8 mouse cellular contexts compared by ENCODE assay signal in the genomic region with DNA sequence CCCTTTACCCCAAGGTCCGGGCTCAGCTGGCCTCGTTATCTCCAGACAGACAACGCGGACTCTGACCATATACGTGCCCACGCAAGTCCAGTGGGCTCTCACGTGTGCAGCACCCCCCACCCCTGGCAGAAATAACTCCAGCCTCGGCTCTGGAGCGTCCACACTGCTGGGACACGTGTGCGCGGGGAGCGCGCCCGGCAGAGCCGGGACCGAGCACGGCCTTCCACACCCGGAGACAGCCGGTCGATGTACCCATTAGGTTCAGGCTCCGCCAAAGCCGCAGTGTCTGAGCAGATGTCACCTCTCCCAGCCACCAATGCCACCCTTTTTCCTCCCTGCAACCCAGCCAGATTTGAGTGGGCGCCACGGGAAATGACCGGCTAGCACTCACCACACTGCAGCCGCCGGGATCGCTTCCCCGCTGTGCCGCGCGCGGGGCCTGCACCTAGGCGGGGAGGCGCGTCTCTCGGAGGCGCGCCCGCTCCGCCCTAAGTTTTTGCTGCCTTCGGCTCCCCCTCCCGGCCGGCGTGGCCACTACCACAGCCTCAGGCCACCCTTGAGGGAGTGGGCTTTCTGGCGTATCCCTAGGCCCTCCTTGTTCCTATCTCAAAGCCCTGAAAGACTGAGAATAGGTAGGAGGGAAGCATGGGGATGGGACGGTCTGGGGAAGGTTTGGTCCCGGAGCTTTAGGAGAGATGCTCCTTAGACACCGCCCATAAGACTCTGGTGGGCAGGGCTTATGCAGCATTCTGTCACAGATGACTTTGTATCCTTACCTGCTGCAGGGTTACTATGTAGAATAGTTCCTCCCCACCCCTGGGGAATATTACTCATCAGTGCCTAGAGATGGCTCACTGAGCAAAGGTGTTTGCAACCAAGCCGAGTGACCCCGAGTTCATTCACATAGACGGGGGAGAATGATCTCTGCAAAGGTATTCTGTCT. TPM values are rescaled to one million over a fixed set of nuclear protein-coding genes. Genes with fewer than 3 reads are reported as not detected.
DNase-seq lines count a peak whose midpoint lies in the region; ATAC-seq lines count a peak whose summit lies in the region.

A gene (minus strand): TSS at position 715 of the 943 bp plus-strand sequence.

- H3K4me2 ChIP-seq in embryonic facial prominence, embryonic 14.5 days (ENCODE audit: low read depth, low read length), result peak within 1 kb of the TSS; percentile 95
- peak within 1 kb of the TSS; percentile 82 for H3K4me2 ChIP-seq in limb, embryonic 15.5 days
- H3K4me2 ChIP-seq in midbrain, embryonic 16.5 days (ENCODE audit: low read length), result peak within 1 kb of the TSS; percentile 69

- H3K36me3 ChIP-seq in embryonic facial prominence, embryonic 14.5 days (ENCODE audit: control insufficient read depth, insufficient read depth, low read length), result peaks cover 50% of the 10 kb centered on the region
- peaks cover 48% of the 10 kb centered on the region for H3K36me3 ChIP-seq in limb, embryonic 15.5 days
- H3K36me3 ChIP-seq in midbrain, embryonic 16.5 days (ENCODE audit: control insufficient read depth, insufficient read depth, low read length), result peaks cover 6% of the 10 kb centered on the region; the same call in 1 of the 2 replicates
- H3K36me3 ChIP-seq in splenic B cell, adult 2 months (ENCODE audit: control insufficient read depth, insufficient read depth, low read length, poor library complexity, severe bottlenecking), result peaks cover 1% of the 10 kb centered on the region

- H3K4me1 ChIP-seq in embryonic facial prominence, embryonic 14.5 days (ENCODE audit: control insufficient read depth, insufficient read depth, low read length), result peaks cover 25% of the 10 kb centered on the region
- peaks cover 67% of the 10 kb centered on the region for H3K4me1 ChIP-seq in limb, embryonic 15.5 days
- H3K4me1 ChIP-seq in midbrain, embryonic 16.5 days (ENCODE audit: control insufficient read depth, insufficient read depth, low read length), result peaks cover 40% of the 10 kb centered on the region

- DNase-seq in CD4-positive helper T cell, adult 2 months (ENCODE audit: low read depth, low spot score), result peak; percentile 88
- peak; percentile 64 to 70 for DNase-seq in adrenal gland, postnatal 4 days (ENCODE audit: low spot score in 2 of 2)
- peak; percentile 90 for DNase-seq in embryonic facial prominence, embryonic 14.5 days (ENCODE audit: low spot score)
- DNase-seq in heart, adult 18-20 months, result peak; percentile 86 to 91
- DNase-seq in kidney, adult 18-20 months, result peak; percentile 88
- peak; percentile 81 for DNase-seq in splenic B cell, adult 2 months (ENCODE audit: low read depth, low spot score)

- ATAC-seq in embryonic facial prominence, embryonic 14.5 days (ENCODE audit: low read depth), result peak; percentile 85
- peak; percentile 76 for ATAC-seq in limb, embryonic 15.5 days (ENCODE audit: insufficient number of reproducible peaks, low FRiP score, low TSS enrichment, low read depth)
- ATAC-seq in midbrain, embryonic 16.5 days, result peak; percentile 73

- peak within 1 kb of the TSS; percentile 52 for H3K27ac ChIP-seq in embryonic facial prominence, embryonic 14.5 days (replicated peaks; ENCODE audit: low read depth, low read length)
- peak within 1 kb of the TSS; percentile 63 for H3K27ac ChIP-seq in limb, embryonic 15.5 days
- H3K27ac ChIP-seq in midbrain, embryonic 16.5 days (ENCODE audit: low read length), result peak within 1 kb of the TSS; percentile 84

- H3K9me3 ChIP-seq in embryonic facial prominence, embryonic 14.5 days (ENCODE audit: control insufficient read depth, low read length), result no peaks in the 10 kb centered on the region
- H3K9me3 ChIP-seq in limb, embryonic 15.5 days, result no peaks in the 10 kb centered on the region
- H3K9me3 ChIP-seq in midbrain, embryonic 16.5 days (replicated peaks; ENCODE audit: control insufficient read depth, low read length, poor library complexity, severe bottlenecking), result no peaks in the 10 kb centered on the region

- H3K4me3 ChIP-seq in embryonic facial prominence, embryonic 14.5 days (ENCODE audit: low read depth, low read length), result peak within 1 kb of the TSS; percentile 73
- peak within 1 kb of the TSS; percentile 67 for H3K4me3 ChIP-seq in limb, embryonic 15.5 days
- peak within 1 kb of the TSS; percentile 59 for H3K4me3 ChIP-seq in midbrain, embryonic 16.5 days (ENCODE audit: low read depth, low read length)

- H3K9ac ChIP-seq in embryonic facial prominence, embryonic 14.5 days (ENCODE audit: low read depth, low read length), result peak within 1 kb of the TSS; percentile 77
- peak within 1 kb of the TSS; percentile 69 for H3K9ac ChIP-seq in limb, embryonic 15.5 days
- peak within 1 kb of the TSS; percentile 89 for H3K9ac ChIP-seq in midbrain, embryonic 16.5 days (ENCODE audit: low read depth, low read length)

- WGBS in embryonic facial prominence, embryonic 14.5 days, result 6% methylated on average over 47 of the region's 53 CpGs
- WGBS in limb, embryonic 15.5 days, result 6% methylated on average over 53 of the region's 53 CpGs
- WGBS in midbrain, embryonic 16.5 days, result 5% methylated on average over 53 of the region's 53 CpGs

- no peaks in the 10 kb centered on the region for H3K27me3 ChIP-seq in embryonic facial prominence, embryonic 14.5 days (replicated peaks; ENCODE audit: control insufficient read depth, insufficient read depth, low read length)
- no peaks in the 10 kb centered on the region for H3K27me3 ChIP-seq in limb, embryonic 15.5 days
- no peaks in the 10 kb centered on the region for H3K27me3 ChIP-seq in midbrain, embryonic 16.5 days (ENCODE audit: control insufficient read depth, insufficient read depth, low read depth, low read length)
- no peaks in the 10 kb centered on the region for H3K27me3 ChIP-seq in splenic B cell, adult 2 months (ENCODE audit: control insufficient read depth, insufficient read depth, low read length, poor library complexity, severe bottlenecking)

RNA-seq across cellular contexts. Expression of the gene that starts here (rescaled TPM):
- 10 to 100 TPM; 46.9 to 60.3 TPM for total RNA-seq in adrenal gland, postnatal 4 days (2021)
- 29.1 and 30.7 TPM in 2 replicates for polyA plus RNA-seq in embryonic facial prominence, embryonic 14.5 days (2014; fragmentation: Nextera tagmentation; extraction: Ambion mirVana)
- 10 to 100 TPM; 45.6 to 59.1 TPM for total RNA-seq in heart, adult 18-20 months (2021)
- 28.8 and 29.5 TPM in 2 replicates for polyA plus RNA-seq in limb, embryonic 15.5 days (2015; fragmentation: Nextera tagmentation; extraction: Ambion mirVana)
- polyA plus RNA-seq in midbrain, embryonic 16.5 days (2015; fragmentation: Nextera tagmentation; extraction: Ambion mirVana), result 108 and 121 TPM in 2 replicates

Comparison
In these comparisons a context has a peak if more than half of its experiments do, and no peak if none do; other contexts are left out.
1. Peak in every context shown above with its lines: DNase-seq, ATAC-seq, H3K4me3 ChIP-seq and H3K27ac ChIP-seq.